In the genomic region with DNA sequence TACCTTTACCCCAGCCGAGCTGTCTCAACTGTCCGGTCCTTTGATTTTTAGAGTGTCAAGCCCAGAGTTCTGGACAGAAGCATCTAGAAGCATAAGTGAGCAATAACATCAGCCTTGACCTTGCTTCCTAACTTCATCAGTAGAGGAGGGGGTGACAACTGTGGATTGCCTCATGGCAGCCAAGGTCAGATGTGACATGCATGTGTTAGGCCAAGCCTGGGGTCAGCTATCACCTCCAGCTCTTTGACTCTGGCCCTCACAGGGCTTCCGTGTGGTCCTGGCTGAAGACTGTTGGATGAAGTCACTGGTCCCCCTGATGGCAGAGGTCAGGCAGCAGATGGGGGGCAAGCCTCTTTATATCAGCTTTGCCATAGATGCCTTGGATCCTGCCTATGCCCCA, we compare ENCODE assay signal across 27 mouse cellular contexts. TPM values are rescaled to one million over a fixed set of nuclear protein-coding genes. Genes with fewer than 3 reads are reported as not detected.
"Had no signal": no experiment of that assay in that cellular context is flagged by ENCODE, and none has a peak within 500 bp of the region (broad histone marks: within the 10 kb centered on the region; RNA-seq: fewer than 3 reads in every experiment).

No protein-coding gene starts in this region.

- H3K9me3 ChIP-seq: kidney, embryonic 15.5 days; lung, embryonic 15.5 days; megakaryocyte, embryonic 14.5 days; midbrain, embryonic 10.5 days; midbrain, embryonic 13.5 days; neural tube, embryonic 13.5 days; stomach, embryonic 15.5 days had no signal

- ATAC-seq: midbrain, embryonic 13.5 days; midbrain, embryonic 16.5 days had no signal

- H3K9ac ChIP-seq: kidney, embryonic 15.5 days; lung, embryonic 15.5 days; midbrain, embryonic 13.5 days; neural tube, embryonic 13.5 days; stomach, embryonic 15.5 days had no signal

- H3K4me1 ChIP-seq: kidney, embryonic 15.5 days; midbrain, embryonic 13.5 days; neural tube, embryonic 13.5 days had no signal

- H3K36me3 ChIP-seq: stomach, embryonic 15.5 days had no signal

- DNase-seq: kidney, adult 11 months; kidney, adult 8-10 months; kidney, postnatal 10 days; kidney, postnatal 36 days; layer of hippocampus, postnatal 36 days; lung, adult 18-20 months; lung, postnatal 10 days; lung, postnatal 36 days; retina, postnatal 1 day; right cerebral cortex, postnatal 25 days; spleen, adult 18-20 months; thymus, postnatal 36 days had no signal

- H3K27ac ChIP-seq: kidney, embryonic 15.5 days; left cerebral cortex, adult 2 months; lung, embryonic 15.5 days; midbrain, embryonic 10.5 days; midbrain, embryonic 13.5 days; neural tube, embryonic 13.5 days; stomach, embryonic 15.5 days had no signal

- H3K27me3 ChIP-seq: kidney, embryonic 15.5 days; lung, embryonic 15.5 days; midbrain, embryonic 13.5 days; neural tube, embryonic 13.5 days; stomach, embryonic 15.5 days had no signal

- H3K4me3 ChIP-seq: kidney, embryonic 15.5 days; left cerebral cortex, adult 2 months; lung, embryonic 15.5 days; megakaryocyte, embryonic 14.5 days; midbrain, embryonic 10.5 days; midbrain, embryonic 13.5 days; myocyte; neural tube, embryonic 13.5 days; stomach, embryonic 15.5 days had no signal

- H3K4me2 ChIP-seq: kidney, embryonic 15.5 days; lung, embryonic 15.5 days; midbrain, embryonic 13.5 days; neural tube, embryonic 13.5 days; stomach, embryonic 15.5 days had no signal

RNA-seq across cellular contexts. Expression of gene Agmat, which starts 10.7 kb away (rescaled TPM):
- total RNA-seq: layer of hippocampus, adult 8-10 months; layer of hippocampus, postnatal 10 days; monocyte, adult 5-6 weeks; neutrophil, adult 5-6 weeks had no signal
- polyA plus RNA-seq: midbrain, embryonic 10.5 days; midbrain, embryonic 13.5 days; midbrain, embryonic 16.5 days; neural tube, embryonic 13.5 days; urinary bladder, adult 2 months had no signal
